Mouse (Mus musculus) forebrain, embryonic 11.5 days (tissue): ENCODE measurements around the gene Olfr1417. TPM values are rescaled to one million over a fixed set of nuclear protein-coding genes. Genes with fewer than 3 reads are reported as not detected.

Experiments
- ATAC-seq: fragments of 200-750 bp; cut with Nextera tagmentation; replicated peaks from 2 replicates; pipeline ENCODE4 v1.8.0; 2017; ENCODE audit warnings: moderate TSS enrichment; ENCODE audit not compliant: low FRiP score
- DNase-seq: peaks from one replicate; pipeline ENCODE4 v3.0.0-alpha.2; 2017; ENCODE audit warnings: low spot score
- H3K27ac ChIP-seq: fragments of 300-500 bp; sonication (generic); 2 replicates; pipeline ENCODE4 v1.5.1; 2014; ENCODE audit warnings: low read depth, low read length
- H3K27me3 ChIP-seq: fragments of 300-500 bp; sonication (generic); 2 replicates; pipeline ENCODE4 v1.6.1; 2014; ENCODE audit warnings: mild to moderate bottlenecking, low read length, mixed read lengths; ENCODE audit not compliant: control insufficient read depth, insufficient read depth
- H3K36me3 ChIP-seq: fragments of 300-500 bp; sonication (generic); 2 replicates; pipeline ENCODE4 v1.6.1; 2014; ENCODE audit warnings: mild to moderate bottlenecking, low read length, moderate library complexity, mixed read lengths; ENCODE audit not compliant: control insufficient read depth, insufficient read depth
- H3K4me1 ChIP-seq: fragments of 300-500 bp; sonication (generic); replicated peaks from 2 replicates; pipeline ENCODE4 v1.6.1; 2014; ENCODE audit warnings: low read length, mixed read lengths; ENCODE audit not compliant: control insufficient read depth, insufficient read depth
- H3K4me2 ChIP-seq: fragments of 300-500 bp; sonication (generic); 2 replicates; pipeline ENCODE4 v1.6.1; 2014; ENCODE audit warnings: low read depth, mild to moderate bottlenecking, low read length, moderate library complexity, mixed read lengths; ENCODE audit not compliant: severe bottlenecking
- H3K4me3 ChIP-seq: fragments of 300-500 bp; sonication (generic); 2 replicates; pipeline ENCODE4 v1.5.1; 2014; ENCODE audit warnings: low read depth, low read length
- H3K9ac ChIP-seq: fragments of 300-500 bp; sonication (generic); 2 replicates; pipeline ENCODE4 v1.6.1; 2014; ENCODE audit warnings: low read length
- H3K9me3 ChIP-seq: fragments of 300-500 bp; sonication (generic); 2 replicates; pipeline ENCODE4 v1.6.1; 2016; ENCODE audit warnings: low read length, mixed read lengths; ENCODE audit not compliant: control insufficient read depth
- WGBS: fragments of 180-500 bp; shearing (Covaris S2); extraction: QIAGEN DNeasy Blood & Tissue Kit; methylation state at CpG from one replicate; pipeline ENCODE4 v1.1.7; 2014; 5-methylcytosine and 5-hydroxymethylcytosine counted together
- polyA plus RNA-seq: library from polyadenylated mRNA; unstranded; fragments of >200 nt; fragmentation: Nextera tagmentation; extraction: Ambion mirVana; gene quantifications from 2 replicates; pipeline ENCODE4 v1.2.1, GENCODE M21; 2014

Olfr1417 gene
- polyA plus RNA-seq, 1 experiment from 2014 or later, result not detected

DNA sequence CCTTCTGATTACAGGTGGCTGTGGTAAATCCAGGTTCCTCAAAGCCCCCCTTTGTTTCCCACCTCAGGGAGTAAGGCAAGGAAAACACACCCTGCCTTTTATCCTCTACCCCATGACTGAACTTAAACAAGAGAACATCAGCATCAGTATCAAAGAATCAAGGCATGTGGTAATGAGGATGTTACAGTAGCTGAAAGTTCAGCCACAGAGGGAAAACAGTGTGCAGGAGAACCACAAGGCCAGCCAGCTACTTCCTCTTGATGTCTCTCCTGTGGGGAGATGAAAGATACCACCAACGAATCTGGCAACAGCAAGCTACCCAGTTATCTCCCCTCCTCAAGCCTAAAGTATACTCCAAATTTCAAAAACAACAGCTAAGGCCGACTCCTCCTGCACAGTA is 31.8 kb downstream of the Olfr1417 start:
- H3K27me3 ChIP-seq, result no peaks in the 10 kb centered on the region
- 74% methylated on average over 2 of the region's 2 CpGs for WGBS

DNA sequence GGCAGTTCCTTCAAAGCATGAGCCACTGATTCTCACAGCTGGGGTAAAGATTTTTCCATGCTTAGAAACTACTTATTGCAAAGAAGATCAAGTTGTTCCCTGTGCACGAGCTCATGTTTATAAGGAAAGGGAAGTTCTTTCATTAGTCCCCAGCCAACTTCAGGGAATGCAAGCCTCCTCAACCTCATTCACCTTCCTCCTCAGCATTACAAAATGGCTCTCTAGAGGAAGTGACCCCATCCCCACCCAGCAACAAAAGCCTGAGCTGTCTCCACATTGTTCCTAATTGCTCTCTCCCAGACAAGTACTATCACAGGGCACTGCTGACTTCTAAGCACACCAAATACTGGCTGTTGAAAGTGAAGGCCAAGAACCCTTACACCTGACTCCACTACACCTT is 34.6 kb downstream of the Olfr1417 start:
- 76% methylated on average over 1 of the region's 1 CpGs for WGBS
- ATAC-seq, result no peak

More for the DNA sequence above, 31.8 kb downstream of the Olfr1417 start:
- Histone ChIP-seq H3K4me1 (0 out of 2 replicates have a peak, but pooled peaks cover 3% of the 10 kb centered on the region), H3K9ac (no peak overlapping the region), H3K27ac (no peak overlapping the region), H3K36me3 (no peaks in the 10 kb centered on the region), H3K4me2 (no peak overlapping the region), H3K9me3 (no peaks in the 10 kb centered on the region), H3K4me3 (no peak overlapping the region)
- DNase-seq (no peak), ATAC-seq (no peak)

GRCm38 (mm10) chr19:11800531-11801315 is 38.3 kb downstream of the Olfr1417 start:
- Histone ChIP-seq H3K4me3 (no peak overlapping the region), H3K4me2 (no peak overlapping the region), H3K36me3 (no peaks in the 10 kb centered on the region), H3K9ac (no peak overlapping the region), H3K4me1 (no peaks in the 10 kb centered on the region), H3K27me3 (no peaks in the 10 kb centered on the region), H3K9me3 (no peaks in the 10 kb centered on the region), H3K27ac (no peak overlapping the region)
- ATAC-seq (no peak), DNase-seq (no peak)
- WGBS, result 82% methylated on average over 8 of the region's 8 CpGs

More for the DNA sequence above, 34.6 kb downstream of the Olfr1417 start:
- Histone ChIP-seq H3K36me3 (no peaks in the 10 kb centered on the region), H3K27me3 (no peaks in the 10 kb centered on the region), H3K4me3 (no peak overlapping the region), H3K4me2 (no peak overlapping the region), H3K27ac (no peak overlapping the region), H3K4me1 (no peaks in the 10 kb centered on the region), H3K9me3 (no peaks in the 10 kb centered on the region), H3K9ac (no peak overlapping the region)
- DNase-seq, result no peak

DNA sequence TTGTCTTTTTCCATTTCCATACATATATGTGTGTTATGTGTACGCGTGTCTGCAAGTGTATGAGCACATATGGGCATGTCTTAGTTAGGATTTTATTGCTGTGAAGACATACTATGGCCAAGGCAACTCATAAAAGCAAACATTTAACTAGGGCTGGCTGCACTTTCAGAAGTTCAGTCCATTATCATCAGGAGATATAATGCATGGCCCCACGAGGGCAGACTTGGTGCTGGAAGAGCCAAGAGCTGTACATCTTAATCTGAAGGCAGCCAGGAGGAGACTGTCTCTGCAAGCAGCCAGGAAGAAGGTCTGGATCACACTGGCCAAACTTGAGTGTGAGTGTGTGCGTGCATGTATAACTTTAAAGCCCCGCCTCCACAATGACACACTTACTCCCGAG is 44.6 kb downstream of the Olfr1417 start:
- WGBS, result 87% methylated on average over 6 of the region's 6 CpGs
- Histone ChIP-seq H3K9ac (no peak overlapping the region), H3K4me1 (no peaks in the 10 kb centered on the region), H3K27ac (no peak overlapping the region), H3K9me3 (no peaks in the 10 kb centered on the region), H3K27me3 (no peaks in the 10 kb centered on the region), H3K4me3 (no peak overlapping the region), H3K4me2 (no peak overlapping the region), H3K36me3 (no peaks in the 10 kb centered on the region)
- DNase-seq (no peak), ATAC-seq (no peak)

- WGBS, result 93% methylated on average over 2 of the region's 2 CpGs
- Histone ChIP-seq H3K4me1 (no peaks in the 10 kb centered on the region), H3K4me3 (no peak overlapping the region), H3K4me2 (no peak overlapping the region), H3K9ac (no peak overlapping the region), H3K27me3 (no peaks in the 10 kb centered on the region), H3K9me3 (no peaks in the 10 kb centered on the region), H3K27ac (no peak overlapping the region), H3K36me3 (no peaks in the 10 kb centered on the region)
- ATAC-seq (no peak), DNase-seq (no peak)
Observed at GRCm38 (mm10) chr19:11793741-11794359, 45.2 kb downstream of the Olfr1417 start.

DNA sequence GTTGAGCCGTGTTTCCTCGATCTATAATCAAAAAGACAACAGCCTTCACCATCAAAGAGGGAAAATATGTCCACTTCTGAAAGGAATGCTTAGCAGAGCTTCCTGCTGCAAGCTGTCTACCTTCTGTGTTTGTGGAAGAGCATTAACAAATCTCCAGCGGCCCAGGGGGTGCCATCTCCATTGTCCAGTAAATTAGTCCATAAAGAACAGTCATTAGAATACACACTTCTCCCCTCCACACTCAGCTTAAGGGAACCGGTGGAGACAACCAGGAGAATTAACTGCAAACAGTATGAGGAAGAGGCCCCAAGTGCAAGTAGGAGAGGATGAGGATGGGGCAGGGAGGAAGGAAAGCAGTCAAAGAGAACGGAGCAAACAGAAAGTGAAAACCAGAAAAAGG is 47.2 kb downstream of the Olfr1417 start:
- no peaks in the 10 kb centered on the region for H3K4me1 ChIP-seq
- H3K4me2 ChIP-seq, result no peak overlapping the region
- WGBS, result 74% methylated on average over 5 of the region's 5 CpGs
- H3K27ac ChIP-seq, result no peak overlapping the region
- no peak for DNase-seq
- H3K27me3 ChIP-seq, result no peaks in the 10 kb centered on the region
- no peak for ATAC-seq
- no peaks in the 10 kb centered on the region for H3K9me3 ChIP-seq
- H3K36me3 ChIP-seq, result no peaks in the 10 kb centered on the region
- no peak overlapping the region for H3K4me3 ChIP-seq
- no peak overlapping the region for H3K9ac ChIP-seq

- ATAC-seq, result no peak
- no peaks in the 10 kb centered on the region for H3K27me3 ChIP-seq
- DNase-seq, result no peak
- no peak overlapping the region for H3K9ac ChIP-seq
- WGBS, result 93% methylated on average over 6 of the region's 6 CpGs
- no peak overlapping the region for H3K4me2 ChIP-seq
- no peaks in the 10 kb centered on the region for H3K9me3 ChIP-seq
- H3K4me3 ChIP-seq, result no peak overlapping the region
- no peak overlapping the region for H3K27ac ChIP-seq
- no peaks in the 10 kb centered on the region for H3K36me3 ChIP-seq
- no peaks in the 10 kb centered on the region for H3K4me1 ChIP-seq
Observed at GRCm38 (mm10) chr19:11788876-11789275, 50.1 kb downstream of the Olfr1417 start.

DNA sequence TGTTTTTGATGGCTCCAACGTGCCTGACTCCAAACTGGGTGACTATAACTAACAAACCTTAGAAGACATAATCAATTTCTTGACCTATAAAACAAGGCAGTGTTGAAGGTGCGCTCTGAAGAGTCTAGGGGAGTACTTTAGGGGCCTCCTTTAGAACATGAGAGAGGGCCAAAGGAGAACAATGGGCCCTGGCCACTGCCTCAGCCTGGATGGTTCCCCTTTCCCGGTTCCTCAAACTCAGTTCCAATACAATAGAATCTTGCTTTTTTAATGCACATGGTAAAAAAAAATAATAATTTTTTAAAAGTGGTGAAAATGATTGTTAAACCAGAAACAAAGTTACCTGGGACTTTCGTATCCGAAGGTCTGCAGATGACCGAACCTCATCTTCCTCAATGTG is 51.2 kb downstream of the Olfr1417 start:
- Histone ChIP-seq H3K27me3 (no peaks in the 10 kb centered on the region), H3K27ac (no peak overlapping the region), H3K4me1 (no peaks in the 10 kb centered on the region), H3K9me3 (no peaks in the 10 kb centered on the region), H3K4me3 (no peak overlapping the region), H3K9ac (no peak overlapping the region), H3K36me3 (no peaks in the 10 kb centered on the region), H3K4me2 (no peak overlapping the region)
- 93% methylated on average over 6 of the region's 6 CpGs for WGBS
- DNase-seq (no peak), ATAC-seq (no peak)
